Mouse (Mus musculus) lung, embryonic 16.5 days (tissue): ENCODE measurements at regions not wholly inside any gene's neighbourhood (a gene's known extent, or its start where the extent isn't known, plus 50 kb on each side); places are given as distances from the start of the nearest gene placed in this dataset.

Experiments used
- ATAC-seq: fragments of 200-750 bp; cut with Nextera tagmentation; 2 replicates; pipeline ENCODE4 v1.8.0; 2017; ENCODE audit warnings: low read depth, mild to moderate bottlenecking, moderate library complexity
- H3K27ac ChIP-seq: fragments of 300-500 bp; sonication (generic); 2 replicates; pipeline ENCODE4 v1.5.1; 2014; ENCODE audit warnings: mild to moderate bottlenecking, control low read depth, low read length
- H3K27me3 ChIP-seq: fragments of 300-500 bp; sonication (generic); 2 replicates; pipeline ENCODE4 v1.6.1; 2014; ENCODE audit warnings: low read depth, low read length, mixed read lengths; ENCODE audit not compliant: control insufficient read depth, insufficient read depth
- H3K36me3 ChIP-seq: fragments of 300-500 bp; sonication (generic); 2 replicates; pipeline ENCODE4 v1.6.1; 2014; ENCODE audit warnings: low read length; ENCODE audit not compliant: control insufficient read depth, insufficient read depth
- H3K4me1 ChIP-seq: fragments of 300-500 bp; sonication (generic); replicated peaks from 2 replicates; pipeline ENCODE4 v1.6.1; 2014; ENCODE audit warnings: low read length, mixed read lengths; ENCODE audit not compliant: control insufficient read depth, insufficient read depth
- H3K4me2 ChIP-seq: fragments of 300-500 bp; sonication (generic); 2 replicates; pipeline ENCODE4 v1.6.1; 2014; ENCODE audit warnings: low read depth, low read length, control low read depth
- H3K4me3 ChIP-seq: fragments of 300-500 bp; sonication (generic); 2 replicates; pipeline ENCODE4 v1.5.1; 2014; ENCODE audit warnings: mild to moderate bottlenecking, low read length, control low read depth
- H3K9ac ChIP-seq: fragments of 300-500 bp; sonication (generic); 2 replicates; pipeline ENCODE4 v1.6.1; 2014; ENCODE audit warnings: low read length, control low read depth
- H3K9me3 ChIP-seq: fragments of 300-500 bp; sonication (generic); 2 replicates; pipeline ENCODE4 v1.6.1; 2016; ENCODE audit warnings: low read length; ENCODE audit not compliant: control insufficient read depth
- WGBS: fragments of 180-500 bp; shearing (Covaris S2); extraction: QIAGEN DNeasy Blood & Tissue Kit; methylation state at CpG from one replicate; pipeline ENCODE4 v1.1.7; 2014; 5-methylcytosine and 5-hydroxymethylcytosine counted together

DNA sequence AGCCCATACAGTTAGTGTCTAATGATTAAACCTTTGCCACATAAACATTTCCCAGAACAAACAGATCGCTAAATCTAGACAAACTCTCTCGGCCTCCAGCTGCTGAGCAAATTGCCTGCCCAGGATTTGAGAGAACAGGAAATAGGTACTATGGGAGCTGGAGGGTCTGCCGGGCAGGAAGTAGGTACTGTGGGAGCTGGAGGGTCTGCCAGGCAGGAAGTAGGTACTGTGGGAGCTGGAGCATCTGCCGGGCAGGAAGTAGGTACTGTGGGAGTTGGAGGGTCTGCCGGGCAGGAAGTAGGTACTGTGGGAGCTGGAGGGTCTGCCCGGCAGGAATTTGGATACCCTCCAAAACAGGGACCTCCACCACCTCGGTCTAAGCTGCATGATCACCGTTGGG lies 277.2 kb downstream of the Spry2 start:
- Histone ChIP-seq H3K4me1 (no peaks in the 10 kb centered on the region), H3K27me3 (no peaks in the 10 kb centered on the region), H3K27ac (no peak overlapping the region), H3K36me3 (no peaks in the 10 kb centered on the region), H3K9me3 (no peaks in the 10 kb centered on the region), H3K9ac (no peak overlapping the region), H3K4me2 (no peak overlapping the region), H3K4me3 (no peak overlapping the region)
- no peak for ATAC-seq
- 59% methylated on average over 8 of the region's 8 CpGs for WGBS

DNA sequence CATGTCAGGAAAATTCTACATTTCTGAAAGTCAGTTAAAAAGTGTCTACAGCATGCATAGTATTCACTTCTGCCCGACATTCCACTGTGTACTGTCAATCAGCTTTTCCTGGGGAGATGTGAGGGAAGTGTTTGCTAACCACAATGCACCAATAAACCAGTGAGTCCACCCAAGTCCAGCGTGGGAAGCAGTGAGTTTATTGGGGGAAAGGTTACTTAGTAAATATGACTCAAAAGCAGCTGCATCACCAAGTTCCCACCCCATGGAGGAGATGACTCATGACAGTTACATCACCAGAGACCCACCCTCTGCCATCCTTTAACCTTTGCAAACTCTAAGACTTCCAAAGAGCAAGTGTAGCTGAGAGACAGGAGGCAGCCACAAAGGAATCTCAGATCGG lies 280.9 kb downstream of the Spry2 start:
- Histone ChIP-seq H3K4me2 (no peak overlapping the region), H3K27ac (no peak overlapping the region), H3K27me3 (no peaks in the 10 kb centered on the region), H3K9me3 (no peaks in the 10 kb centered on the region), H3K36me3 (no peaks in the 10 kb centered on the region), H3K4me1 (no peaks in the 10 kb centered on the region), H3K9ac (no peak overlapping the region), H3K4me3 (no peak overlapping the region)
- ATAC-seq = no peak
- WGBS = 63% methylated on average over 3 of the region's 3 CpGs

DNA sequence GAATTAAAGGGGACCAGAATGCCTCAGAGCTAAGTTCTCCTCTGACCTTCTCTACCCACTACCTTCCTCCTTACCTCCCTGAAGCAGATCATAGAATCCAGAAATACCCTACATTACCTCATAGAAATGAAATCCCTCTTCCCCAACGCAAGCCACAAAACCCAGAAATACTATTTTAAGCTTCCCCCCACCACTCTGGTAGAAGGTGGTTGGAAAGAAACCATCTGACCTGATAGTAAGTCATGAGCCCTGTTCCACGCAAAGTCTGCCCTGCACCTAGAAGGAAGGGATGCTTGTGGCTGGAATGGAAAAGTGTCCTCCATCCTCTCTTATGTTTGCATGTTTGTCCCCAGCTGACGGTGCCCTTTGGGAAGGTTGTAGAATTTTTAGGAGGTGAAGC lies 283.8 kb downstream of the Spry2 start:
- Histone ChIP-seq H3K9me3 (no peaks in the 10 kb centered on the region), H3K9ac (no peak overlapping the region), H3K4me1 (no peaks in the 10 kb centered on the region), H3K36me3 (no peaks in the 10 kb centered on the region), H3K27ac (no peak overlapping the region), H3K4me3 (no peak overlapping the region), H3K4me2 (no peak overlapping the region), H3K27me3 (no peaks in the 10 kb centered on the region)
- no peak for ATAC-seq
- WGBS = 81% methylated on average over 3 of the region's 3 CpGs

DNA sequence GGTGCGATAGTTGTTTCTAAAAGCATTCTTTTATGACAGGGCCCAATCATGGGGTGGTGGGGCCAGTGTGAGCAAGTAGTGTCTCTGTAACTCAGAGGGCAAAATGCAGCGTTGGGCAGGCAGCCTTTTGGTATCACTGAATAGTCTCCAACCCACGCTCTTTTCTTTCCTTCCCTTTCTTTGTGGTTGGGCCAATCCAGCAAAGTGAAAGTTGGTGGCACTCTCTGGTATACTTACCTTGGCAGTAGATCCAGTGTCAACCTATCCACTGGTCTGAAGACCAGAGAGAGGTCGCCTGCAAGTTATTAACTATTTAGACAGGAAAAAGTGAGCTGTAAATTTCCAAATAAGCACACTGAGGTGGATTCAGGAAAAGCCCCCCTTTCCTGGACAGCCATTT lies 287.8 kb downstream of the Spry2 start:
- H3K36me3 ChIP-seq = no peaks in the 10 kb centered on the region
- no peak overlapping the region for H3K27ac ChIP-seq
- no peak for ATAC-seq
- H3K9ac ChIP-seq = no peak overlapping the region
- no peaks in the 10 kb centered on the region for H3K9me3 ChIP-seq
- no peak overlapping the region for H3K4me2 ChIP-seq
- H3K4me3 ChIP-seq = no peak overlapping the region
- H3K4me1 ChIP-seq = 0 out of 2 replicates have a peak, but pooled peaks cover 2% of the 10 kb centered on the region
- no peaks in the 10 kb centered on the region for H3K27me3 ChIP-seq
- 73% methylated on average over 4 of the region's 4 CpGs for WGBS

DNA sequence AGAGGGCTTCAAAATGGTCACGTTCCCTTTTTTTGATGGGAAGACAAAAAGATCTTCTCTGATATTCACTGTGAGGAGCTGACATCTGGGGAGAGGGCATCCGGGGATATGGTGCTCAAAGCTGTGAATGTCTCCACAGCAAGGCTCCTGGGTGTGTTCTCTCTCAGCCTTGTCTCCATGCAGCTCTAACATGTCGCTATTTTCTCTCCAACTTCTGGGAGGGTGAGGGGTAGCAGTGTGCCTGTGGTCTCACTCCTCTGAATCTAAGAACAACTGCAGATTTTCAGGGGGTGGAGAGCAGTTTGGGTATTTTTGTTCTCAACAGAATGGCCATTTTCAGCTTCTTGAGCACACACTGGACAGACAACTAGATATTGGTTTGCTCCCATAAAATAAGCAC lies 290.1 kb downstream of the Spry2 start:
- WGBS = 62% methylated on average over 3 of the region's 3 CpGs
- Histone ChIP-seq H3K27ac (no peak overlapping the region), H3K9me3 (no peaks in the 10 kb centered on the region), H3K9ac (no peak overlapping the region), H3K36me3 (no peaks in the 10 kb centered on the region), H3K4me2 (no peak overlapping the region), H3K4me3 (no peak overlapping the region), H3K27me3 (no peaks in the 10 kb centered on the region), H3K4me1 (0 out of 2 replicates have a peak, but pooled peaks cover 2% of the 10 kb centered on the region)
- no peak for ATAC-seq

DNA sequence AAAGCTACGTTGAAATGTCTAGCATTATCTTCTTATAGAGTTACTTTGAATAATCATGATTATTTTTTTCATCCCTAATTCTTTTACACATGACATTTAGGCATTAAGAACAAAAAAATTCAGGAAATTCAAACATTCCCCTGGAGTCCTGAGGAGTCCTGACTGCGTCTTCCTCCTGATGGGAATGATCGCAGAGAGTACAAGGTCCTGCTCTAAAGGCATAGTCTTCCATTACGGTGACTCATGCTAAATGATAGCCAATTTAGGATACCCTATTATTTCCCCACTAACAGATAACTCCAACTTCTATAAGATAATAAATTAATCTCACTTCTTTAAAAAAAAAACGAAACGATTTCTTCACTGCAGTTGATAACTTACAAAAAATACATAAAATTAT lies 292.2 kb downstream of the Spry2 start:
- Histone ChIP-seq H3K4me2 (no peak overlapping the region), H3K27me3 (no peaks in the 10 kb centered on the region), H3K4me3 (no peak overlapping the region), H3K9me3 (no peaks in the 10 kb centered on the region), H3K27ac (no peak overlapping the region), H3K36me3 (no peaks in the 10 kb centered on the region), H3K4me1 (0 out of 2 replicates have a peak, but pooled peaks cover 2% of the 10 kb centered on the region), H3K9ac (no peak overlapping the region)
- ATAC-seq = no peak
- 65% methylated on average over 6 of the region's 6 CpGs for WGBS

DNA sequence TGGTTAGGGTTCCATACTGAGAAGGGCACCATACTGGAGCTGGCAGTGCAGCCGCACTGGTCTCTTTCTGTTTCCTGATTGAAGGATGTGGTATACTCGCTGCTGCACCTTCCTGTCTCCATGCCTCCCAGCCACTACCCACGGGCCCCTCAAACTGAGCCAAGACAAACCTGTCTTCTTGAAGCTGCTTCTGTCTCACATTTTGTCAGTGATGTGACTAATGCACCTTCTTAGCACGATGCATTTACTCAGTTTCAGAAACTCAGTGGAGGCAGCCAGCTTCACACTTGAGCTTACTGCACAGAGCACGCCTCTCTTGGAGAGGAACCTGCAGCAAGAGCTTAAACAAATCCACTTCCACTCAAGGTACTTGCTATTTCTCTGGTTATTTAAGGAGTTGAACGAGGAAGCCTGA lies 293.6 kb downstream of the Spry2 start:
- no peaks in the 10 kb centered on the region for H3K27me3 ChIP-seq
- no peak overlapping the region for H3K4me3 ChIP-seq
- H3K9me3 ChIP-seq = no peaks in the 10 kb centered on the region
- H3K4me1 ChIP-seq = 0 out of 2 replicates have a peak, but pooled peaks cover 2% of the 10 kb centered on the region
- no peaks in the 10 kb centered on the region for H3K36me3 ChIP-seq
- peak; percentile 54; the same call in 1 of the 2 replicates for ATAC-seq
- H3K27ac ChIP-seq = peak overlapping the region; percentile 63; the same call in 1 of the 2 replicates
- H3K4me2 ChIP-seq = no peak overlapping the region; the same call in 1 of the 2 replicates
- no peak overlapping the region for H3K9ac ChIP-seq
- WGBS = 53% methylated on average over 6 of the region's 6 CpGs

DNA sequence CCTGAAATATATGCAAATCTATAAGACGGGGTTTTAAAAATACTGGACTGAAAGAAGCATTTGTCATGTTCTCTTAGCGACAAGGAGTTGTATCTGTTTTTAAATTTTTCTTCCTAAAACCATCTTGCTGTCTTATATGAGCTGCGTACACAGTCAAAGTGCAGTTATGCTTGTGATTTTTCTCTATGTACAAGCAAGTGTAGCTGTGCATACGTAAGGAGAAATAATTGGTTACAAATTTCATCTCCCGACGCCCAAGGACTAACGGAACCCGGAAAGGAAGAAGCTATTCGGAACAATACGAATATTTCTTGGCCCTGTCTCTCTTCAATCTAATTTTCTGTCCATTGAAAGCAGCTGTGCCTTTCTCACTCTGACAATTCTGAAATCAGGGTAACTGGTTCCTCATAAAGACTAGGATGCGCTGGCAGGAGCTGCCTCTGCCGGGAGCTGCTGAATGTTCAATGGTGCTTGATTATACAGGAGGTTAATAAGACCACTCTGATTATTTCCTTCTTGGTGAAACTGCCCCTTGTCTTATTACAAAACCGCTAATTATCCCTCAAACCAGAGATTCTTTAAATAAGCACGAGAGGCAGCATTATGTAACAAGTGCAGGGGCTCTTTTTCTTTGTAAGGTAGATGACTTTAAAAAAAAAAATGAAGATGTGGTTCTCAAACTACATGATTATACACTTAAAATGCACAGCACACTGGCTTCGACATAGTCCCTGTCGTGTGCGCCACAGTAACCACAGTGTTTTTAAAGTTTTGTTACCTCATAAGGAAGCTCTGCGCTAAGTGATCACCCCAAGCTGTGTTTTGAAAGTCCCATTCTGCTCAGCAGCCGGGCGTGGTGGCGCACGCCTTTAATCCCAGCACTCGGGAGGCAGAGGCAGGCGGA lies 296.8 kb downstream of the Spry2 start:
- Histone ChIP-seq H3K9me3 (no peaks in the 10 kb centered on the region), H3K4me3 (no peak overlapping the region), H3K27me3 (no peaks in the 10 kb centered on the region), H3K27ac (no peak overlapping the region), H3K4me1 (0 out of 2 replicates have a peak, but pooled peaks cover 2% of the 10 kb centered on the region), H3K9ac (no peak overlapping the region), H3K36me3 (no peaks in the 10 kb centered on the region), H3K4me2 (no peak overlapping the region)
- ATAC-seq = no peak
- WGBS = 92% methylated on average over 23 of the region's 24 CpGs

DNA sequence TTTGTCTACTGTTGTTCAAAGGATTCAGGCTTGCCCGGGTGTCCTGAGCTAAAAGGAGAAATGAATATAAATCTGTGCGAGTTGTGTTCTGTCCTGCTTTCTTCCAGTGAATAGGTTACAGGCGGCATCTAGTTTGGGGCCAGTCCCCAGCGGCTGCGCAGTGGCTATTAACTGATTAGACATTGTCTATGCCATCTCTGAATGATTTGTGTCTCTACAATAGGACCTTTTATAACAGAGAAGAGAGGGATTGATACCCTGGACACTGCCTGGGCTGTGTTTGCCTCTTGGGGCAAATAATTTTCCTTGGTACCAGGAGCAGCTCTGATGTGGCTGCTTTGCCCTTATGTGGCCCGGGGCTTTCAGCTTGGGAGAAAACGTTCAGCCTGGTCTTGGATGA lies 306.9 kb downstream of the Spry2 start:
- peak overlapping the region; percentile 4; the same call in 1 of the 2 replicates for H3K4me2 ChIP-seq
- H3K27me3 ChIP-seq = no peaks in the 10 kb centered on the region
- no peaks in the 10 kb centered on the region for H3K36me3 ChIP-seq
- H3K4me3 ChIP-seq = no peak overlapping the region
- no peak for ATAC-seq
- H3K9ac ChIP-seq = no peak overlapping the region
- 79% methylated on average over 7 of the region's 7 CpGs for WGBS
- no peak overlapping the region for H3K27ac ChIP-seq
- H3K4me1 ChIP-seq = 0 out of 2 replicates have a peak, but pooled peaks cover 2% of the 10 kb centered on the region
- no peaks in the 10 kb centered on the region for H3K9me3 ChIP-seq
